In genomic region chr12:114597672-114598071, GRCm38 (mm10) we compare ENCODE assay signal across 29 mouse cellular contexts.
DNase-seq lines count a peak whose midpoint lies in the region; ATAC-seq lines count a peak whose summit lies in the region.
"Had no signal": no experiment of that assay in that cellular context is flagged by ENCODE, and none has a peak within 500 bp of the region (broad histone marks: within the 10 kb centered on the region; RNA-seq: fewer than 3 reads in every experiment).

No protein-coding gene starts in this region.

- H3K9ac ChIP-seq in heart, embryonic 12.5 days = no peak overlapping the region
- H3K9ac ChIP-seq: heart, embryonic 15.5 days; hindbrain, embryonic 14.5 days; liver, embryonic 15.5 days; lung, embryonic 14.5 days; midbrain, embryonic 12.5 days had no signal

- H3K36me3 ChIP-seq in heart, embryonic 12.5 days = no peaks in the 10 kb centered on the region
- H3K36me3 ChIP-seq: heart, embryonic 15.5 days; liver, embryonic 15.5 days; midbrain, embryonic 12.5 days had no signal

- H3K9me3 ChIP-seq in heart, embryonic 12.5 days (replicated peaks) = peaks cover 14% of the 10 kb centered on the region
- H3K9me3 ChIP-seq: heart, embryonic 15.5 days; liver, embryonic 15.5 days had no signal

- H3K4me1 ChIP-seq in heart, embryonic 12.5 days (replicated peaks) = no peaks in the 10 kb centered on the region
- H3K4me1 ChIP-seq: heart, embryonic 15.5 days; liver, embryonic 15.5 days; midbrain, embryonic 12.5 days had no signal

- ATAC-seq in granulocyte monocyte progenitor cell, adult 5-6 weeks (replicated peaks; ENCODE audit: poor library complexity, severe bottlenecking) = peak; percentile 30; the same call in 1 of the 2 replicates
- no peak for ATAC-seq in heart, embryonic 12.5 days (ENCODE audit: insufficient number of reproducible peaks, low FRiP score)
- ATAC-seq: forebrain, embryonic 16.5 days; intestine, postnatal 0 days; Patski had no signal

- H3K27me3 ChIP-seq in heart, embryonic 12.5 days (replicated peaks) = no peaks in the 10 kb centered on the region
- H3K27me3 ChIP-seq: heart, embryonic 15.5 days; liver, embryonic 15.5 days; midbrain, embryonic 12.5 days; Patski had no signal

- peak; percentile 89 for DNase-seq in 416B (ENCODE audit: low read depth)
- DNase-seq in naive thymus-derived CD4-positive, alpha-beta T cell, adult 2 months (ENCODE audit: low read depth) = peak; percentile 50
- DNase-seq in thymus, postnatal 14 days = peak; percentile 80
- no peak for DNase-seq in heart, postnatal 4 days
- no peak for DNase-seq in gastrocnemius, adult 8-10 months (ENCODE audit: low spot score in 2 of 2)
- no peak for DNase-seq in ovary, postnatal 36 days (ENCODE audit: low spot score)
- DNase-seq: adrenal gland, postnatal 25 days; cerebellum, adult 11-12 months; cerebellum, adult 9-11 months; gastrocnemius, postnatal 10 days; heart, postnatal 36 days; kidney, postnatal 14 days; layer of hippocampus, postnatal 36 days; liver; lung, embryonic 14.5 days; lung, postnatal 14 days; right cerebral cortex, adult 18-20 months; spleen, adult 18-20 months had no signal

- H3K4me3 ChIP-seq in heart, embryonic 12.5 days = no peak overlapping the region
- H3K4me3 ChIP-seq: erythroblast, embryonic 14.5 days; heart, embryonic 15.5 days; layer of hippocampus, adult 2 months; liver, embryonic 15.5 days; midbrain, embryonic 12.5 days had no signal

- no peak overlapping the region for H3K27ac ChIP-seq in heart, embryonic 12.5 days (ENCODE audit: poor library complexity, severe bottlenecking)
- H3K27ac ChIP-seq: heart, embryonic 15.5 days; hindbrain, embryonic 14.5 days; layer of hippocampus, adult 2 months; liver, embryonic 15.5 days; midbrain, embryonic 12.5 days had no signal

- 63% methylated on average over 1 of the region's 1 CpGs for WGBS in heart, embryonic 12.5 days

- no peak overlapping the region for H3K4me2 ChIP-seq in heart, embryonic 12.5 days
- H3K4me2 ChIP-seq: heart, embryonic 15.5 days; hindbrain, embryonic 14.5 days; liver, embryonic 15.5 days; lung, embryonic 14.5 days; midbrain, embryonic 12.5 days had no signal

Comparison
In these comparisons a context has a peak if more than half of its experiments do, and no peak if none do; other contexts are left out.
1. DNase-seq: peak in 416B (single experiment), naive thymus-derived CD4-positive, alpha-beta T cell, adult 2 months (single experiment) and thymus, postnatal 14 days (single experiment); none in heart, postnatal 4 days (single experiment), gastrocnemius, adult 8-10 months (0 of 2) and ovary, postnatal 36 days (single experiment).